Mouse (Mus musculus) frontal cortex, postnatal 25 days (tissue): ENCODE measurements at regions not wholly inside any gene's neighbourhood (a gene's known extent, or its start where the extent isn't known, plus 50 kb on each side); places are given as distances from the start of the nearest gene placed in this dataset.
"Not testable (repeated sequence)": the region's sequence is repeated elsewhere in the genome, so short reads cannot be mapped to it uniquely, and the experiment has no call there.

Experiments
- DNase-seq, 2 experiments: peaks; one replicate each; pipeline ENCODE4 v3.0.0; 2022; ENCODE audit warnings: low spot score in 2 of 2

GRCm38 (mm10) chr5:102123285-102123684 lies 53.6 kb upstream of the Wdfy3 start:
- DNase-seq, result peak in 1 of 2 experiments; percentile 20

- peak; percentile 34 to 36 for DNase-seq
Measured at GRCm38 (mm10) chr5:102126737-102127136, 57.0 kb upstream of the Wdfy3 start.

- DNase-seq, result no peak
Measured at GRCm38 (mm10) chr5:102147991-102148390, 78.3 kb upstream of the Wdfy3 start.

- DNase-seq, result peak; percentile 83 to 90
Measured at GRCm38 (mm10) chr5:102149481-102150129, 79.9 kb upstream of the Wdfy3 start.

- DNase-seq, result no peak
Measured at GRCm38 (mm10) chr5:102159621-102160020, 89.9 kb upstream of the Wdfy3 start.

GRCm38 (mm10) chr5:102167981-102168380 lies 98.3 kb upstream of the Wdfy3 start:
- DNase-seq, result no peak

GRCm38 (mm10) chr5:102171808-102172207 lies 102.1 kb upstream of the Wdfy3 start:
- no peak for DNase-seq

GRCm38 (mm10) chr5:102180250-102180649 lies 110.5 kb upstream of the Wdfy3 start:
- DNase-seq, result no peak

- DNase-seq, result not testable (repeated sequence)
Measured at GRCm38 (mm10) chr5:102188951-102189350, 119.2 kb upstream of the Wdfy3 start.

GRCm38 (mm10) chr5:102206456-102206855 lies 136.7 kb upstream of the Wdfy3 start:
- DNase-seq, result no peak

GRCm38 (mm10) chr5:102206953-102207352 lies 137.2 kb upstream of the Wdfy3 start:
- DNase-seq, result peak; percentile 42 to 69

- peak in 1 of 2 experiments; percentile 11 for DNase-seq
Measured at GRCm38 (mm10) chr5:102213145-102213544, 143.4 kb upstream of the Wdfy3 start.

- no peak for DNase-seq
Measured at GRCm38 (mm10) chr5:102227131-102227530, 157.4 kb upstream of the Wdfy3 start.

- DNase-seq, result no peak
Measured at GRCm38 (mm10) chr5:102242614-102243013, 172.9 kb upstream of the Wdfy3 start.

- no peak for DNase-seq
Measured at GRCm38 (mm10) chr5:102244706-102245105, 175.0 kb upstream of the Wdfy3 start.

GRCm38 (mm10) chr5:102248747-102249146 lies 179.0 kb upstream of the Wdfy3 start:
- DNase-seq, result no peak

GRCm38 (mm10) chr5:102251076-102251475 lies 181.4 kb upstream of the Wdfy3 start:
- DNase-seq, result no peak

GRCm38 (mm10) chr5:102253786-102254185 lies 184.1 kb upstream of the Wdfy3 start:
- DNase-seq, result no peak

- no peak for DNase-seq
Measured at GRCm38 (mm10) chr5:102257104-102257503, 187.4 kb upstream of the Wdfy3 start.

- no peak for DNase-seq
Measured at GRCm38 (mm10) chr5:102261621-102262020, 191.9 kb upstream of the Wdfy3 start.

- DNase-seq, result no peak
Measured at GRCm38 (mm10) chr5:102266451-102266850, 196.7 kb upstream of the Wdfy3 start.

- DNase-seq, result no peak
Measured at GRCm38 (mm10) chr5:102267150-102267549, 197.4 kb upstream of the Wdfy3 start.

- no peak for DNase-seq
Measured at GRCm38 (mm10) chr5:102269204-102269603, 199.5 kb upstream of the Wdfy3 start.

- no peak for DNase-seq
Measured at GRCm38 (mm10) chr5:102275621-102276020, 205.6 kb upstream of the Arhgap24 start.
